Mouse (Mus musculus): ENCODE data around the gene Dnah7a. TPM values are rescaled to one million over a fixed set of nuclear protein-coding genes. Genes with fewer than 3 reads are reported as not detected.
"Not testable (repeated sequence)": the region's sequence is repeated elsewhere in the genome, so short reads cannot be mapped to it uniquely, and the experiment has no call there.

Dnah7a gene
- polyA plus RNA-seq, 1 experiment from 2014 or later = 3.6 TPM

GRCm38 (mm10) chr1:53472084-53472483 lies 234.5 kb downstream of the Dnah7a start:
- 71% methylated on average over 1 of the region's 1 CpGs for WGBS
- not testable (repeated sequence) for H3K4me1 ChIP-seq; ATAC-seq (ENCODE audit: insufficient number of reproducible peaks, insufficient read depth, low FRiP score, low TSS enrichment); H3K27me3 ChIP-seq; H3K4me2 ChIP-seq (replicated peaks); H3K27ac ChIP-seq; H3K9me3 ChIP-seq; H3K4me3 ChIP-seq; H3K36me3 ChIP-seq; H3K9ac ChIP-seq

GRCm38 (mm10) chr1:53467325-53467670 lies 239.3 kb downstream of the Dnah7a start:
- no peaks in the 10 kb centered on the region for H3K4me1 ChIP-seq
- no peak overlapping the region for H3K4me3 ChIP-seq
- no peak overlapping the region for H3K9ac ChIP-seq
- no peaks in the 10 kb centered on the region for H3K9me3 ChIP-seq
- no peaks in the 10 kb centered on the region for H3K36me3 ChIP-seq
- no peaks in the 10 kb centered on the region for H3K27me3 ChIP-seq
- H3K4me2 ChIP-seq (replicated peaks) = no peak overlapping the region
- H3K27ac ChIP-seq = no peak overlapping the region
- WGBS = 81% methylated on average over 2 of the region's 2 CpGs
- ATAC-seq (ENCODE audit: insufficient number of reproducible peaks, insufficient read depth, low FRiP score, low TSS enrichment) = no peak

GRCm38 (mm10) chr1:53466524-53467324 lies 239.9 kb downstream of the Dnah7a start:
- H3K9ac ChIP-seq; ATAC-seq (ENCODE audit: insufficient number of reproducible peaks, insufficient read depth, low FRiP score, low TSS enrichment): not testable (repeated sequence)
- 79% methylated on average over 4 of the region's 4 CpGs for WGBS

GRCm38 (mm10) chr1:53439173-53439572 lies 267.4 kb downstream of the Dnah7a start:
- not testable (repeated sequence) for H3K27me3 ChIP-seq; H3K9ac ChIP-seq; ATAC-seq (ENCODE audit: insufficient number of reproducible peaks, insufficient read depth, low FRiP score, low TSS enrichment); H3K4me2 ChIP-seq (replicated peaks); H3K36me3 ChIP-seq; H3K4me1 ChIP-seq; H3K9me3 ChIP-seq; H3K4me3 ChIP-seq; H3K27ac ChIP-seq
- WGBS = 87% methylated on average over 3 of the region's 3 CpGs

More at GRCm38 (mm10) chr1:53466524-53467324, 239.9 kb downstream of the Dnah7a start:
- not testable (repeated sequence) for H3K9me3 ChIP-seq; H3K4me2 ChIP-seq (replicated peaks); H3K4me1 ChIP-seq; H3K27ac ChIP-seq; H3K36me3 ChIP-seq; H3K4me3 ChIP-seq; H3K27me3 ChIP-seq

- H3K27ac ChIP-seq; H3K4me2 ChIP-seq (replicated peaks); H3K4me3 ChIP-seq; H3K9me3 ChIP-seq; H3K9ac ChIP-seq; H3K36me3 ChIP-seq; H3K27me3 ChIP-seq; H3K4me1 ChIP-seq; ATAC-seq (ENCODE audit: insufficient number of reproducible peaks, insufficient read depth, low FRiP score, low TSS enrichment): not testable (repeated sequence)
- 88% methylated on average over 2 of the region's 2 CpGs for WGBS
Measured at GRCm38 (mm10) chr1:53432433-53432832, 274.2 kb downstream of the Dnah7a start.

- 53% methylated on average over 3 of the region's 3 CpGs for WGBS
- Histone ChIP-seq H3K36me3 (no peaks in the 10 kb centered on the region), H3K4me2 (replicated peaks) (no peak overlapping the region), H3K27ac (no peak overlapping the region), H3K9ac (no peak overlapping the region), H3K4me1 (no peaks in the 10 kb centered on the region), H3K9me3 (no peaks in the 10 kb centered on the region), H3K27me3 (no peaks in the 10 kb centered on the region), H3K4me3 (no peak overlapping the region)
- no peak for ATAC-seq (ENCODE audit: insufficient number of reproducible peaks, insufficient read depth, low FRiP score, low TSS enrichment)
Measured at GRCm38 (mm10) chr1:53405803-53406325, 300.7 kb downstream of the Dnah7a start.

- not testable (repeated sequence) for H3K4me1 ChIP-seq; H3K36me3 ChIP-seq; H3K27me3 ChIP-seq; H3K27ac ChIP-seq; H3K9me3 ChIP-seq; ATAC-seq (ENCODE audit: insufficient number of reproducible peaks, insufficient read depth, low FRiP score, low TSS enrichment); H3K4me3 ChIP-seq
- 0 out of 2 replicates have a peak overlapping the region, but pooled peaks have one; percentile 0 for H3K9ac ChIP-seq
- peak overlapping the region; percentile 42 for H3K4me2 ChIP-seq (replicated peaks)
- WGBS = 26% methylated on average over 21 of the region's 21 CpGs
Measured at GRCm38 (mm10) chr1:53393936-53394760, 312.4 kb downstream of the Dnah7a start.

GRCm38 (mm10) chr1:53388762-53389161 lies 317.8 kb downstream of the Dnah7a start:
- H3K4me3 ChIP-seq = no peak overlapping the region
- 88% methylated on average over 13 of the region's 14 CpGs for WGBS
- H3K9me3 ChIP-seq = peaks cover 3% of the 10 kb centered on the region; the same call in 1 of the 2 replicates
- no peaks in the 10 kb centered on the region for H3K4me1 ChIP-seq
- ATAC-seq (ENCODE audit: insufficient number of reproducible peaks, insufficient read depth, low FRiP score, low TSS enrichment) = no peak
- H3K4me2 ChIP-seq (replicated peaks) = no peak overlapping the region
- H3K27me3 ChIP-seq = no peaks in the 10 kb centered on the region
- no peak overlapping the region for H3K27ac ChIP-seq
- no peaks in the 10 kb centered on the region for H3K36me3 ChIP-seq
- H3K9ac ChIP-seq = no peak overlapping the region

- Histone ChIP-seq H3K27me3 (no peaks in the 10 kb centered on the region), H3K4me1 (no peaks in the 10 kb centered on the region), H3K36me3 (no peaks in the 10 kb centered on the region), H3K4me3 (no peak overlapping the region), H3K9ac (no peak overlapping the region), H3K27ac (no peak overlapping the region), H3K4me2 (replicated peaks) (no peak overlapping the region), H3K9me3 (no peaks in the 10 kb centered on the region; the same call in 1 of the 2 replicates)
- 75% methylated on average over 6 of the region's 6 CpGs for WGBS
- no peak for ATAC-seq (ENCODE audit: insufficient number of reproducible peaks, insufficient read depth, low FRiP score, low TSS enrichment)
Measured at GRCm38 (mm10) chr1:53384085-53384688, 322.4 kb downstream of the Dnah7a start.

- Histone ChIP-seq H3K4me1 (no peaks in the 10 kb centered on the region), H3K9ac (no peak overlapping the region), H3K9me3 (no peaks in the 10 kb centered on the region), H3K27ac (no peak overlapping the region), H3K36me3 (no peaks in the 10 kb centered on the region), H3K4me3 (no peak overlapping the region), H3K27me3 (no peaks in the 10 kb centered on the region), H3K4me2 (replicated peaks) (no peak overlapping the region)
- 85% methylated on average over 3 of the region's 3 CpGs for WGBS
- ATAC-seq (ENCODE audit: insufficient number of reproducible peaks, insufficient read depth, low FRiP score, low TSS enrichment) = no peak
Measured at GRCm38 (mm10) chr1:53377731-53378130, 328.9 kb downstream of the Dnah7a start.

GRCm38 (mm10) chr1:53375965-53376364 lies 330.6 kb downstream of the Dnah7a start:
- not testable (repeated sequence) for H3K27me3 ChIP-seq; H3K9me3 ChIP-seq; H3K4me3 ChIP-seq; H3K4me1 ChIP-seq; H3K4me2 ChIP-seq (replicated peaks); H3K9ac ChIP-seq; H3K27ac ChIP-seq; H3K36me3 ChIP-seq; ATAC-seq (ENCODE audit: insufficient number of reproducible peaks, insufficient read depth, low FRiP score, low TSS enrichment)
- WGBS = 87% methylated on average over 2 of the region's 2 CpGs

All from embryonic facial prominence, embryonic 12.5 days (tissue).